Mouse (Mus musculus): ENCODE measurements at regions not wholly inside any gene's neighbourhood (a gene's known extent, or its start where the extent isn't known, plus 50 kb on each side); places are given as distances from the start of the nearest gene placed in this dataset.

- TF ChIP-seq CTCF (conservative IDR thresholded peaks at IDR 0.05; ENCODE audit: low read length) (no peak), POU5F1 (IDR thresholded peaks at IDR 0.05; ENCODE audit: borderline replicate concordance, low read length) (no peak), NANOG (IDR thresholded peaks at IDR 0.05; ENCODE audit: borderline replicate concordance, low read length) (no peak)
These were observed 87.5 kb downstream of the Kcnrg start for GRCm38 (mm10) chr14:61694796-61695195.
